Mouse (Mus musculus) kidney, adult 2 months (tissue): ENCODE measurements around the gene Cd83. TPM values are rescaled to one million over a fixed set of nuclear protein-coding genes. Genes with fewer than 3 reads are reported as not detected.

ENCODE experiments used
- DNase-seq: peaks from one replicate; pipeline ENCODE4 v3.0.0; 2021
- H3K27ac ChIP-seq: fragments of 200-500 bp; 2 replicates; pipeline ENCODE4 v1.5.1; 2012; ENCODE audit warnings: low read depth, low read length, control low read depth, inconsistent platforms; ENCODE audit not compliant: insufficient read depth
- H3K27me3 ChIP-seq: fragments of 200-500 bp; replicated peaks from 2 replicates; pipeline ENCODE4 v1.6.1; 2012; ENCODE audit warnings: mild to moderate bottlenecking, moderate library complexity, low read length, inconsistent platforms; ENCODE audit not compliant: control insufficient read depth, insufficient read depth
- H3K36me3 ChIP-seq: fragments of 200-500 bp; 2 replicates; pipeline ENCODE4 v1.6.1; 2012; ENCODE audit warnings: mild to moderate bottlenecking, moderate library complexity, low read length, inconsistent platforms; ENCODE audit not compliant: control insufficient read depth, insufficient read depth
- H3K4me1 ChIP-seq: fragments of 200-500 bp; 2 replicates; pipeline ENCODE4 v1.6.1; 2011; ENCODE audit warnings: low read length; ENCODE audit not compliant: control insufficient read depth, insufficient read depth
- H3K4me3 ChIP-seq: fragments of 200-500 bp; 2 replicates; pipeline ENCODE4 v1.5.1; 2011; ENCODE audit warnings: mild to moderate bottlenecking, low read depth, low read length, control low read depth; ENCODE audit not compliant: insufficient read depth
- CTCF ChIP-seq: fragments of 200-500 bp; conservative IDR thresholded peaks from 2 replicates; pipeline ENCODE4 v1.5.1; 2011; ENCODE audit warnings: low read depth, mild to moderate bottlenecking, control low read depth, low read length, moderate library complexity, mixed read lengths; ENCODE audit not compliant: insufficient read depth, insufficient read length
- POLR2A ChIP-seq: fragments of 200-500 bp; IDR thresholded peaks from one replicate; pipeline ENCODE4 v1.6.1; 2011; ENCODE audit warnings: low read depth, low read length, control low read depth
- WGBS: fragments of 180-500 bp; shearing (Covaris S2); methylation state at CpG from one replicate; pipeline ENCODE4 v1.1.7; 2018; 5-methylcytosine and 5-hydroxymethylcytosine counted together
- polyA plus RNA-seq: library from polyadenylated mRNA; depleted of rRNA; stranded (reverse); fragments of >200 nt; gene quantifications from 2 replicates; pipeline ENCODE4 v1.2.3, GENCODE M21; 2012

Gene Cd83
- polyA plus RNA-seq, 1 experiment: 3.3 TPM

- Histone ChIP-seq H3K4me1 (no peaks in the 10 kb centered on the region), H3K4me3 (no peak overlapping the region), H3K27me3 (no peaks in the 10 kb centered on the region), H3K27ac (no peak overlapping the region), H3K36me3 (no peaks in the 10 kb centered on the region)
- TF ChIP-seq CTCF: no peak
- TF ChIP-seq POLR2A: no peak
- WGBS: 69% methylated on average over 7 of the region's 7 CpGs
- DNase-seq: no peak
Observed at GRCm38 (mm10) chr13:43752407-43752806, 32.2 kb upstream of the Cd83 start.

DNA sequence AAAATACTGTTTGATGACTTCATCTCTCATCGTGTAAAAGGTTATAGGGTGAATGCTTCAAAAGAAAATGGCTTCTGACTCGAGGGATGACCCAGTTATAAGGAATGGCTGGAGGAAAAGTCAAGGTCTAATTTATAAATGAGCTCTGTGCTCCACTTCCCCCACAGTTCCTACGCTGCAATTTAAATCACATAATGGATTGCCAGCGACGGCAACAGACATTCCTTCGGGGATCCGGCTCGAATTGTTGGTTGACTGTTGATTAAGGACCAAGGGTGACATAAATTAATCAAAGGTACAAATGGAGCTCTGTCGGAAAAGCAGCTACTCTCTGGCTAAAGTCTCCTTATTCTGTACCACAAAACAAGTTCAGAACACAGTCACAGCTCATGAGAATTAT lies 30.9 kb upstream of the Cd83 start:
- no peaks in the 10 kb centered on the region for H3K36me3 ChIP-seq
- no peak overlapping the region for H3K27ac ChIP-seq
- 24% methylated on average over 9 of the region's 9 CpGs for WGBS
- no peak overlapping the region for H3K4me3 ChIP-seq
- H3K4me1 ChIP-seq: no peaks in the 10 kb centered on the region
- TF ChIP-seq CTCF: no peak
- no peak for TF ChIP-seq POLR2A
- no peak for DNase-seq
- H3K27me3 ChIP-seq: no peaks in the 10 kb centered on the region

GRCm38 (mm10) chr13:43754455-43755128 lies 30.0 kb upstream of the Cd83 start:
- DNase-seq: no peak
- Histone ChIP-seq H3K36me3 (no peaks in the 10 kb centered on the region), H3K27ac (no peak overlapping the region), H3K27me3 (no peaks in the 10 kb centered on the region), H3K4me1 (no peaks in the 10 kb centered on the region), H3K4me3 (no peak overlapping the region)
- WGBS: 73% methylated on average over 3 of the region's 3 CpGs
- TF ChIP-seq CTCF: no peak
- no peak for TF ChIP-seq POLR2A

DNA sequence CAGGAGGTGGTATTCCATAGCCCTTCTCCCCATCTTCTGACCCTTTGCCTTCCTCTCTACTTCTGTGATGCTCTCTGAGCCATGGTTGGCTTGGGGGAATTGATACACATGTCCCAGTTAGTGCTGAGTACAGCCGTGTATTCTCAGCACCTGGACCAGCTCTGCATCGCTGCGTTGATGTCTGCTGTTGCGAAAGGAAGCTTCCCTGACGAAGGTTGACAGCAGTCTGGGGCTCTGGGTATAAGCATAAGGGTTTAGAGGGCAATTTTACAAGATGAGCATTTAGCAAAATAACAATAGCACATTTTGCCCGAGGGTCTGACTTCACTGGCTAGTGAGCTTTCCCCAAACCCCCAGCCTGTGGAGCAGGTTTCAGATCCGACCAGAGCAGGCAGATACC lies 29.0 kb upstream of the Cd83 start:
- no peak for TF ChIP-seq POLR2A
- no peak for TF ChIP-seq CTCF
- WGBS: 84% methylated on average over 7 of the region's 7 CpGs

DNA sequence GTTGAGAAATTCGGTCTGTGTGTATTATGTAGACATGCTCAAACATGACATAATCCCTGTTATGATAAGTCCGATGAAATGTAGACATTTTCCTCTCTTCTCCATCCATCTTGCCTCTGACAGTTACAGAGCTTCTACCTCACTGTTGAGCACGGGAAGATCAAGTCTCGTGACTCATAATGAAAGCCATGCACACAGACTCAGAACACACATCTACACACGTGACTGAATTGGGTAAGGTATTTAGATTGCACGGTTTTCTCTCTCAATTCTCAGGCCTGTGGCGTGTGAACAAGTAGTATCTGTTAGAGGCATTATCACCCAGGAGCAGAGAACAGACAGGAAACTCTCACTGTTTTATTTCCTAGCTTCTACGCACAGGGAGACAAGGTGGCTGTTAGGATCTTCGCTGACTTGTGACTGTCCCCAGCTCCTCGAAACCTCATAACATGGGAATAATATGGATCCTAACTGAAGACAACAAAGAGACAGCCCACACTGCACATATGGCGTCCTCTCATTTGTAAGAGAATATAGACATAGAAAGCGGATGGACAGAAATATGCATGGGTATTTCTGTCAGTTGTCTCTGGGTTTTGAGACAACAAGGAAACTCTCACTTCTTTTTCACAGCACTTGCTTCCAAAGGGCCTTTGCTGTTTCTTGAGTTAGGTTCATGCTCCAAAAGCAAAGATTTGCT lies 23.3 kb upstream of the Cd83 start:
- WGBS: 90% methylated on average over 12 of the region's 12 CpGs
- Histone ChIP-seq H3K36me3 (no peaks in the 10 kb centered on the region), H3K27me3 (no peaks in the 10 kb centered on the region), H3K4me3 (no peak overlapping the region), H3K27ac (no peak overlapping the region), H3K4me1 (no peaks in the 10 kb centered on the region)
- no peak for TF ChIP-seq POLR2A
- no peak for TF ChIP-seq CTCF
- no peak for DNase-seq

More for the DNA sequence above, 29.0 kb upstream of the Cd83 start:
- H3K4me1 ChIP-seq: no peaks in the 10 kb centered on the region
- no peak overlapping the region for H3K4me3 ChIP-seq
- no peaks in the 10 kb centered on the region for H3K36me3 ChIP-seq
- no peak overlapping the region for H3K27ac ChIP-seq
- H3K27me3 ChIP-seq: no peaks in the 10 kb centered on the region
- no peak for DNase-seq

GRCm38 (mm10) chr13:43762901-43763300 lies 21.7 kb upstream of the Cd83 start:
- H3K27me3 ChIP-seq: no peaks in the 10 kb centered on the region
- TF ChIP-seq POLR2A (no peak), CTCF (no peak)
- no peaks in the 10 kb centered on the region for H3K36me3 ChIP-seq
- H3K4me3 ChIP-seq: no peak overlapping the region
- no peak for DNase-seq
- WGBS: 92% methylated on average over 9 of the region's 9 CpGs
- H3K4me1 ChIP-seq: no peaks in the 10 kb centered on the region
- no peak overlapping the region for H3K27ac ChIP-seq

DNA sequence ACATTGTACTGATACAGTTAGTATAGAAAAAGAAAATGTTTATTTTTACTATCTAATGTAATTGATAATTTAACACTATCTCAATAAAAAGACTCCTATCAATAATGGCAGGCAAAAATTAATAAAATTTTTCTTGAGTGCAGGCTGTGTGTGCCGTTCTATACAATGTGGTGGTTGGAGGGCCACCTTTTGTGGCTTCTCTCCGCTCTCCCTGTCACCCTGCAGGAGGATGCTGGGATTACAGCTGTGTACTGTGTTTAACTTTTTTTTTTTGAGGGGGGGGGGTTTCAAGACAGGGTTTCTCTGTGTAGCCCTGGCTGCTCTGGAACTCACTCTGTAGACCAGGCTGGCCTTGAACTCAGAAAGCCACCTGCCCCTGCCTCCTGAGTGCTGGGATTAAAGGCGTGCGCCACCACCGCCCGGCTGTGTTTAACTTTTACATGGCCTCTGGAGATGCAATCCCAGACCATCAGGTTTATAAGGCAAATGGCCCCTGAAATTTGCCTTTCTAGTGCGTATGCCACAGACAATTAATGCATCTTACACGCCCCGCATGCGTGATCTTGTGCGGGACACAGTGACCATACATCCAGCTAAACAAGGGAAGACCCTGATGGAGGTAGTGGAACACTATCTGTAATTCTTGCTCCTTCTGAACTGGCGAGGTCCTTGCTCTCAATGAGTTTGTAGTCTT lies 21.1 kb upstream of the Cd83 start:
- H3K4me3 ChIP-seq: no peak overlapping the region
- TF ChIP-seq POLR2A (no peak), CTCF (no peak)
- 96% methylated on average over 12 of the region's 12 CpGs for WGBS
- H3K27ac ChIP-seq: no peak overlapping the region
- H3K36me3 ChIP-seq: no peaks in the 10 kb centered on the region
- DNase-seq: no peak
- H3K4me1 ChIP-seq: no peaks in the 10 kb centered on the region
- H3K27me3 ChIP-seq: no peaks in the 10 kb centered on the region
